Mouse (Mus musculus) brain, adult 10 weeks (tissue): ENCODE measurements around the gene 4933417A18Rik. TPM values are rescaled to one million over a fixed set of nuclear protein-coding genes. Genes with fewer than 3 reads are reported as not detected.

ENCODE experiments used
- polyA plus RNA-seq: library from polyadenylated mRNA; stranded (reverse); fragments of 350-450 nt; fragmentation: Illumina TruSeq; extraction: RNeasy Lipid Tissue Mini Kit (QIAGEN cat#74804); gene quantifications from one replicate; pipeline ENCODE4 v1.2.3, GENCODE M21; 2015; ENCODE audit warnings: low read depth, low replicate concordance

The 4933417A18Rik gene
- not detected for polyA plus RNA-seq

GRCm38 (mm10) chr13:34924210-34924609 lies at the start of gene 4933417A18Rik, which contains the start of gene Fam217a:
Gene 4933417A18Rik, plus strand, starts transcription at chr13:34924409.
Gene Fam217a, minus strand, starts transcription at chr13:34924310.

GRCm38 (mm10) chr13:34875166-34875710 lies 49.0 kb upstream of the 4933417A18Rik start, which contains the start of gene Prpf4b:
Gene Prpf4b, plus strand, starts transcription at chr13:34875302.

GRCm38 (mm10) chr13:34963511-34964397 lies 39.5 kb downstream of the 4933417A18Rik start, which contains the start of gene Eci3:
Gene Eci3, minus strand, starts transcription at chr13:34963810.

Other genes starting within 250 kb of the 4933417A18Rik start
- gene Fam50b, start 189.6 kb upstream of the 4933417A18Rik start, polyA plus RNA-seq: not detected
- gene Prpf4b, start 49.1 kb upstream of the 4933417A18Rik start, polyA plus RNA-seq: 72.7 TPM
- gene Fam217a, start 99 bp upstream of the 4933417A18Rik start, polyA plus RNA-seq: 0.67 TPM
- gene Eci3, start 39.4 kb downstream of the 4933417A18Rik start, polyA plus RNA-seq: not detected
- gene Eci2, start 102.7 kb downstream of the 4933417A18Rik start, polyA plus RNA-seq: 69.1 TPM